Mouse (Mus musculus): ENCODE data around the gene Eif2d.
"Not testable (repeated sequence)": the region's sequence is repeated elsewhere in the genome, so short reads cannot be mapped to it uniquely, and the experiment has no call there.

Gene Eif2d

GRCm38 (mm10) chr1:131137717-131138118, 15.3 kb upstream of the Eif2d start:
- peak overlapping the region; percentile 89 for H3K4me3 ChIP-seq (replicated peaks; ENCODE audit: low read length)
- H3K27me3 ChIP-seq (ENCODE audit: insufficient read depth, low read length) = no peaks in the 10 kb centered on the region
- H3K36me3 ChIP-seq (ENCODE audit: insufficient read depth, low read length) = peaks cover 38% of the 10 kb centered on the region
- H3K4me1 ChIP-seq (replicated peaks; ENCODE audit: low read depth, low read length) = peaks cover 71% of the 10 kb centered on the region
- TF ChIP-seq CTCF (conservative IDR thresholded peaks at IDR 0.05; ENCODE audit: low read length) = no peak
- no peak for TF ChIP-seq NANOG (IDR thresholded peaks at IDR 0.05; ENCODE audit: borderline replicate concordance, low read length)
- no peak for TF ChIP-seq POU5F1 (IDR thresholded peaks at IDR 0.05; ENCODE audit: borderline replicate concordance, low read length)
- 0 out of 2 replicates have a peak, but pooled peaks cover 2% of the 10 kb centered on the region for H3K9me3 ChIP-seq (ENCODE audit: low read length)

- Histone ChIP-seq H3K27me3 (ENCODE audit: insufficient read depth, low read length) (no peaks in the 10 kb centered on the region), H3K4me3 (replicated peaks; ENCODE audit: low read length) (peak within 1 kb of the TSS; percentile 89), H3K9me3 (ENCODE audit: low read length) (no peaks in the 10 kb centered on the region), H3K36me3 (ENCODE audit: insufficient read depth, low read length) (peaks cover 32% of the 10 kb centered on the region), H3K4me1 (replicated peaks; ENCODE audit: low read depth, low read length) (peaks cover 64% of the 10 kb centered on the region)
- no peak for TF ChIP-seq POU5F1 (IDR thresholded peaks at IDR 0.05; ENCODE audit: borderline replicate concordance, low read length)
- TF ChIP-seq NANOG (IDR thresholded peaks at IDR 0.05; ENCODE audit: borderline replicate concordance, low read length) = no peak
- TF ChIP-seq CTCF (conservative IDR thresholded peaks at IDR 0.05; ENCODE audit: low read length) = no peak
Observed at GRCm38 (mm10) chr1:131138191-131139016, 14.6 kb upstream of the Eif2d start, which contains the start of gene Dyrk3. Gene Dyrk3, minus strand, starts transcription at chr1:131138340.

- Histone ChIP-seq H3K27me3 (ENCODE audit: insufficient read depth, low read length) (no peaks in the 10 kb centered on the region), H3K36me3 (ENCODE audit: insufficient read depth, low read length) (peaks cover 22% of the 10 kb centered on the region), H3K4me3 (replicated peaks; ENCODE audit: low read length) (peak overlapping the region; percentile 89), H3K9me3 (ENCODE audit: low read length) (no peaks in the 10 kb centered on the region), H3K4me1 (replicated peaks; ENCODE audit: low read depth, low read length) (peaks cover 65% of the 10 kb centered on the region)
- no peak for TF ChIP-seq POU5F1 (IDR thresholded peaks at IDR 0.05; ENCODE audit: borderline replicate concordance, low read length)
- peak; percentile 60; the same call in 1 of the 2 replicates for TF ChIP-seq NANOG (IDR thresholded peaks at IDR 0.05; ENCODE audit: borderline replicate concordance, low read length)
- TF ChIP-seq CTCF (conservative IDR thresholded peaks at IDR 0.05; ENCODE audit: low read length) = no peak
Observed at GRCm38 (mm10) chr1:131139102-131140095, 13.6 kb upstream of the Eif2d start.

GRCm38 (mm10) chr1:131141449-131141848, 11.5 kb upstream of the Eif2d start:
- TF ChIP-seq NANOG (IDR thresholded peaks at IDR 0.05; ENCODE audit: borderline replicate concordance, low read length) = no peak
- peaks cover 1% of the 10 kb centered on the region; the same call in 1 of the 2 replicates for H3K36me3 ChIP-seq (ENCODE audit: insufficient read depth, low read length)
- H3K9me3 ChIP-seq (ENCODE audit: low read length) = no peaks in the 10 kb centered on the region
- H3K4me3 ChIP-seq (replicated peaks; ENCODE audit: low read length) = no peak overlapping the region
- H3K27me3 ChIP-seq (ENCODE audit: insufficient read depth, low read length) = no peaks in the 10 kb centered on the region
- H3K4me1 ChIP-seq (replicated peaks; ENCODE audit: low read depth, low read length) = peaks cover 65% of the 10 kb centered on the region

- Histone ChIP-seq H3K9me3 (ENCODE audit: low read length) (no peaks in the 10 kb centered on the region), H3K4me1 (replicated peaks; ENCODE audit: low read depth, low read length) (peaks cover 66% of the 10 kb centered on the region), H3K36me3 (ENCODE audit: insufficient read depth, low read length) (no peaks in the 10 kb centered on the region), H3K4me3 (replicated peaks; ENCODE audit: low read length) (no peak overlapping the region), H3K27me3 (ENCODE audit: insufficient read depth, low read length) (no peaks in the 10 kb centered on the region)
- TF ChIP-seq NANOG (IDR thresholded peaks at IDR 0.05; ENCODE audit: borderline replicate concordance, low read length) (no peak), CTCF (conservative IDR thresholded peaks at IDR 0.05; ENCODE audit: low read length) (no peak), POU5F1 (IDR thresholded peaks at IDR 0.05; ENCODE audit: borderline replicate concordance, low read length) (no peak)
Observed at GRCm38 (mm10) chr1:131142472-131142871, 10.5 kb upstream of the Eif2d start.

- H3K4me1 ChIP-seq (replicated peaks; ENCODE audit: low read depth, low read length) = peaks cover 76% of the 10 kb centered on the region
- H3K9me3 ChIP-seq (ENCODE audit: low read length); H3K36me3 ChIP-seq (ENCODE audit: insufficient read depth, low read length); H3K27me3 ChIP-seq (ENCODE audit: insufficient read depth, low read length); H3K4me3 ChIP-seq (replicated peaks; ENCODE audit: low read length): not testable (repeated sequence)
Observed at GRCm38 (mm10) chr1:131145222-131145621, 7.8 kb upstream of the Eif2d start.

- Histone ChIP-seq H3K9me3 (ENCODE audit: low read length) (no peaks in the 10 kb centered on the region), H3K36me3 (ENCODE audit: insufficient read depth, low read length) (no peaks in the 10 kb centered on the region), H3K4me3 (replicated peaks; ENCODE audit: low read length) (peak overlapping the region; percentile 71), H3K27me3 (ENCODE audit: insufficient read depth, low read length) (no peaks in the 10 kb centered on the region), H3K4me1 (replicated peaks; ENCODE audit: low read depth, low read length) (peaks cover 81% of the 10 kb centered on the region)
- TF ChIP-seq CTCF (conservative IDR thresholded peaks at IDR 0.05; ENCODE audit: low read length) (no peak), NANOG (IDR thresholded peaks at IDR 0.05; ENCODE audit: borderline replicate concordance, low read length) (no peak), POU5F1 (IDR thresholded peaks at IDR 0.05; ENCODE audit: borderline replicate concordance, low read length) (no peak)
Observed at GRCm38 (mm10) chr1:131146181-131146614, 6.8 kb upstream of the Eif2d start.

- Histone ChIP-seq H3K36me3 (ENCODE audit: insufficient read depth, low read length) (0 out of 2 replicates have a peak, but pooled peaks cover under 1% of the 10 kb centered on the region), H3K9me3 (ENCODE audit: low read length) (no peaks in the 10 kb centered on the region), H3K27me3 (ENCODE audit: insufficient read depth, low read length) (no peaks in the 10 kb centered on the region), H3K4me1 (replicated peaks; ENCODE audit: low read depth, low read length) (peaks cover 91% of the 10 kb centered on the region), H3K4me3 (replicated peaks; ENCODE audit: low read length) (peak overlapping the region; percentile 57)
- TF ChIP-seq NANOG (IDR thresholded peaks at IDR 0.05; ENCODE audit: borderline replicate concordance, low read length) (no peak), POU5F1 (IDR thresholded peaks at IDR 0.05; ENCODE audit: borderline replicate concordance, low read length) (no peak), CTCF (conservative IDR thresholded peaks at IDR 0.05; ENCODE audit: low read length) (no peak)
Observed at GRCm38 (mm10) chr1:131149496-131149895, 3.5 kb upstream of the Eif2d start.

Data from E14TG2a.4 (cell line).